Mouse (Mus musculus): ENCODE results near the gene Rpgrip1.

- TF ChIP-seq CTCF (IDR thresholded peaks at IDR 0.05; ENCODE audit: low read depth, low read length): no peak
- TF ChIP-seq POLR2A (IDR thresholded peaks at IDR 0.05; ENCODE audit: borderline replicate concordance, low read depth, low read length): no peak
Observed at GRCm38 (mm10) chr14:52155008-52155407, 44.5 kb downstream of the Rpgrip1 start.

Data from bone marrow macrophage, adult 2 months (primary cell).